Mouse (Mus musculus) heart, postnatal 36 days (tissue): ENCODE results near the gene Golph3l. TPM values are rescaled to one million over a fixed set of nuclear protein-coding genes. Genes with fewer than 3 reads are reported as not detected.
"Not testable (repeated sequence)": the region's sequence is repeated elsewhere in the genome, so short reads cannot be mapped to it uniquely, and the experiment has no call there.

ENCODE experiments used
- DNase-seq, 2 experiments: peaks; one replicate each; pipeline ENCODE4 v3.0.0; 2021 to 2022
- intact Hi-C: fragments of 180-260 bp; cut with DNase I; formaldehyde crosslinking; loops from one replicate; pipeline ENCODE4 v1.15.1; 2025
- total RNA-seq, 2 experiments: library from RNA; stranded (reverse); gene quantifications; 2 replicates each; pipeline ENCODE4 v1.2.3; 2021

Golph3l gene
- total RNA-seq, 2 experiments from 2014 or later = 19.1 to 20.0 TPM

- DNase-seq = no peak
- intact Hi-C loops = no loop called here
Measured at GRCm38 (mm10) chr3:95652871-95653270, 64.1 kb downstream of the Golph3l start.

DNA sequence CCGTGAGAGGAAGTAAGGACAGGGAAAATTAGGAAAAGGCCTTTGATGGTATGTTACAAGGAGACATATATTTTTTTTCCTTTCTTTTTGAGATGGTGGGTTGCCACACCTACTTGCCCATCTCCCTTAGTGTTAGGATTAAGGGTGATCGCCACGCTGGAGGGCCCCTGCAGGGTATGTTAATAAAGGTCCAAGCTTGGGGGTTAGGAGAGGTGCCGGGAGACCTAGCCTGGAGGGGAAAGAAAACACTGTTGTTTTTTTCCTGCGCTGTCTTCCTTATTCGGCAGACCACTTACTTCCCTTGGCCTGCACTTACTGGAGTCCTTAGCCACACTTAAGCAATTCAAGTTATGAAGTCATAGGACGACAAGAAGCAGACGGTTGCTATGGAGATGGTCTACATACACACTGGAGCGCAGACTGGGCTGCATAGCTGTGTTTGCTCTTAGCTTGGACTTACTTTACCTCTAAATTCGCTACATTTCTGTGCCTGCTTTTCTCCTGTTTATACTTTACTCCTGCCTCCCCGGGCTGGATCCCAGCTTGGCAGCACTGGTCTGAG, 64.8 kb downstream of the Golph3l start:
- intact Hi-C loops = no loop called here
- DNase-seq = no peak

DNA sequence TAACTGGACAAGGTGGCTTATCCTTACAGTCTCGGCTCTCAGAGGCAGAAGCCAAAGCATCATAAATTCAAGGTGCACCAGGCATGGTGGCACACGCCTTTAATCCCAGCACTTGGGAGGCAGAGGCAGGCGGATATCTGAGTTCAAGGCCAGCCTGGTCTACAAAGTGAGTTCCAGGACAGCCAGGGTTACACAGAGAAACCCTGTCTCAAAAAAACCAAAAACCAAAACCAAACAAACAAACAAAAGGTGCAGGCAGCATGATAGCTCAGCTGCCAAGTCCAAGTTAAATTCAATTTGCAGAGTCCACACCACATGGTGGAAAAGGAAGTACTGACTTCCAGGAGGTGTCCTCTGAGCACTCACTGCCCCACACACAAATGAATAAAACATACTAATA, 65.6 kb downstream of the Golph3l start:
- intact Hi-C loops, DNase-seq: not testable (repeated sequence)

- intact Hi-C loops = no loop called here
Measured at GRCm38 (mm10) chr3:95655437-95655836, 66.7 kb downstream of the Golph3l start.

DNA sequence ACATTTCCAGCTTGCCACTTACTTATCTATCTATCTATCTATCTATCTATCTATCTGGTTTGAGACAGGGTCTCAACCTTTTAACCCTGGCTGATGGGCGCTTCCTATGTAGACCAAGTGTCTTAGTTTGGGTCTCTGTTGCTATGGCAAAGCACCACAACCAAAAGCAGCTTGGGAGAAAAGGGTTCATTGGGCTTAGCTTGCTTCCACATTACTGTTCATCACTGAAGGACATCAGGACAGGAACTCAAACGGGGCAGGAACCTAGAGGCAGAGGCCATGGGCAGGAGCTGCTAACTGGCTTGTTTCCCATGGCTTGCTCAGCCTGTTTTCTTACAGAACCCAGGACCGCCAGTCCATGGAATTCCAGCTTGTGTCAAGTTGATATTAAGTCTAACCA, 68.4 kb downstream of the Golph3l start:
- intact Hi-C loops = no loop called here
- no peak for DNase-seq

More at GRCm38 (mm10) chr3:95655437-95655836, 66.7 kb downstream of the Golph3l start:
- DNase-seq = no peak

GRCm38 (mm10) chr3:95657711-95658110, 69.0 kb downstream of the Golph3l start:
- DNase-seq = no peak
- intact Hi-C loops = no loop called here

- intact Hi-C loops = no loop called here
- peak; percentile 96 to 97 for DNase-seq
Measured at GRCm38 (mm10) chr3:95658236-95658867, 69.6 kb downstream of the Golph3l start, which contains the start of gene Mcl1. Gene Mcl1 (plus strand): TSS chr3:95658788.

- intact Hi-C loops = loop anchor here (1.0 kb wide), 1 partner anchor 16 kb away; no protein-coding TSS in a partner anchor
- DNase-seq = peak; percentile 78 to 85
Measured at GRCm38 (mm10) chr3:95658868-95659712, 70.4 kb downstream of the Golph3l start.

DNA sequence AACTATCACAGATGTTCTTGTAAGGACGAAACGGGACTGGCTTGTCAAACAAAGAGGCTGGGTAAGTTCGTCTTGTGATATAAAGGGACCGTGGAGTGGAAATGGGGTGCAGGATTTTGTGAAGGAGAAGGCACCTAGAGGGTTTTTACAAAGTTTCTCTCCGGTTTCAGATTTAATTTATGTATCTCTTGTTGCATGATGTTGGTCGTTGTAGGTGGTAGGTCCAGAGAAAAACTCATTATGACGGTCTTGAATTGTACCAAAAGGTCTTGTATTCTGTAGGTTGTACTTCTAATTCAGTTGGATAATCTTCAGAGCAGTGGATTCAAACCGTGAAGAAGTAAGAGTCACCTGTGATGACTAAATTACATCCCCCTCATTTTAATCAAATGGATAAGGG, 71.2 kb downstream of the Golph3l start:
- DNase-seq = no peak
- intact Hi-C loops = loop anchor here (1.0 kb wide), 1 partner anchor 15 kb away; no protein-coding TSS in a partner anchor

DNA sequence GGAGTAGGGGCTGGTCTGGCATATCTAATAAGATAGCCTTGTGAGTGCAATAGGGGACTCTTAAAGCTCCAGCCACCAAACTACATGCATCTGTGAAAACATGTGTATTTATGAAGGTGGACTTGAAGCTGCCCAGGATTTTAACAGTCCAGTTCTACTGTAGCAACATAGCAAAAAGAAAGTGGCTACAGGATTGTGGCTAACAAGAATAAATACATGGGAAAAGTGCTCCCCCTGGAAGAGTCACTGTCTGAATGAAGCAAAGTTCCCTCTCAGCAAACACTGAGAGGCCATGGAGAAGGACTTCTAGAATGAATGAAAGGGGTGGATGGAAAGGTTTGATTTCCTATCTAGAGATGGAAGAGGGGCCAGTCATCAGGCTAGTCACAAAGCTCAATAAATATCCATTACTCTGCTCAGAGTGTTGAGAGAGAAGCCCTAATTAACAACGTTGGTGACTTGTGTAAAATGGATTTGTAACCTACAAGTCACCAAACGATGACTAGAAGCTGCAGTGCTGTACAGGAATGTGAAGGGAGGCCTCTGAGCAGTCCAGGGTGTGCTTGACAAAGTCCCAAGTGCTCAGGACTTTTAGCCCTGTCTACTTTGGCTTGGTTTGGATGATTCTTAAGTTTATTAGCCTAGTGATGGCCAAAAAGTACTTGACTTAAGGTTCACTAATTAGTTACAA, 72.2 kb downstream of the Golph3l start:
- DNase-seq = no peak
- intact Hi-C loops = no loop called here

GRCm38 (mm10) chr3:95661945-95662715, 73.4 kb downstream of the Golph3l start:
- intact Hi-C loops = no loop called here
- DNase-seq = no peak

DNA sequence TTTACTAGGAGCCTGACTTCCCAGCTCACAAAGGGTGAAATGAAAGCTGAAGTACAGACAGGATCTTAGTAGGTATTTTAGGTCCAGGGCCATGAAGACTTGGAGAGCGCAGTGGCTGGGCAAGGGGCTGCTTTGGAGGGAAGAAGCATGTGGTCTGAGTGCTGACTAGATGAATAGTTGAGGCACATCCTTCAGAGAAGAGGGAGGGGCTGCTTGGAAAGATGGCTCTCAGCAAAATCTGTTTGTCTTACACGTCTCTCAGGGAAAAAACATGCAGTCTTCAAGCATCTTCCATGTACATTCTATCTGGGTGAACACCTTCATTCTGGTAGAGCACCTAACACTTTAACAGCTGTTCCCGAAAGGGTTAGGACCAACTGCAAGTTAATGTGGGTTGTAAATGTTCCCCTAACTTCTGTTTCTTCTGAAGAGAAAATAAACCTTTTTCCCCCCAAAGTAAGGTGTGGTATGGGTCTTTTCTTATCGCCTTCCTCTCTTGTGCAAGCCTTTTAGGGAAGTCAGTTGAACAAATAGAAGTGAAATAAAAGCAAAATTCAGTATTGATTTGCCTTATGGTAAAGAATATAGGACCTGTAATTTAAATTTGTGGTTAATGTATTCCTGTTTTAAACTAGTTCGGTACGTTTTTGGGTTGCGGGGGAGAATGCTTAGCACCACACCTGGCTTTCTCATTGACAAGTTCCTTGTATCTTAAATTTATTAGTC, 74.2 kb downstream of the Golph3l start:
- intact Hi-C loops = no loop called here
- peak in 1 of 2 experiments; percentile 35 for DNase-seq

GRCm38 (mm10) chr3:95663486-95663885, 74.8 kb downstream of the Golph3l start:
- intact Hi-C loops = no loop called here
- no peak for DNase-seq

- DNase-seq = no peak
- intact Hi-C loops = no loop called here
Measured at GRCm38 (mm10) chr3:95663969-95664608, 75.4 kb downstream of the Golph3l start.

- DNase-seq = no peak
- intact Hi-C loops = no loop called here
Measured at GRCm38 (mm10) chr3:95664940-95665352, 76.2 kb downstream of the Golph3l start.

DNA sequence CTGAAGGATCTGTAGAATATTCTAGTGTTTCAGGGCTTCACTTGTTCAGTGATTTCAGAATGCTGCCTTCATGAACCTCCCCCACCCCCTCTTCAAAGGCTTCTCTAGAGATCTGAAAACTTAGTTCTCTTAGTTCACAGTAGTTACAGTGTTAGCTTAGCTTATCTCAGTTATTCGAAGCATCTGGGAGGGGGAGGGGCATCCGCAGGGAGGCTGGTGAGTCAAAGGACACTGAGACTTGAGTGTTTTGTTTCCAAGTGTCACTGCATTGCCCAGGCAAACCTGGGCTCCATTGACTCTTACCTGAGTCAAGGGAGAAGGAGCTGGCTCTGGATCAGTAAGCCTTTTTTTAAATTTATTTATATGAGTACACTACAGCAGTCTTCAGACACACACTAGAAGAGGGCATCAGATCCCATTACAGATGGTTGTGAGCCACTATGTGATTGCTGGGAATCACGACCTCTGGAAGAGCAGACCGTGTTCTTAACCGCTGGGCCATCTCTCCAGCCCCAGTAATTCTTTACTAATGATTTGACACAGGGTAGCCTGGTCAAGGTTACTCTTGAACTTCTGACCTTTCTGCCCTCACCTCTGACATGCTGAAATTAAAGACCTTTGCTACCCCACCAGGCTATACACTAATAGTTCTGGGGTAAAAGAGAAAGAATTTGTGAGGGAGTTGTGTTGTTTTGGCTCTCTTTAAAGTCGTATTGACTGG, 77.5 kb downstream of the Golph3l start:
- DNase-seq = peak in 1 of 2 experiments; percentile 68
- intact Hi-C loops = no loop called here

GRCm38 (mm10) chr3:95667521-95667920, 78.8 kb downstream of the Golph3l start:
- no peak for DNase-seq
- intact Hi-C loops = no loop called here

GRCm38 (mm10) chr3:95668026-95668425, 79.3 kb downstream of the Golph3l start:
- DNase-seq = peak; percentile 62 to 70
- intact Hi-C loops = no loop called here
